Mouse (Mus musculus) kidney, postnatal 25 days (tissue): Measurements from ENCODE around the gene Map3k9.

Experiments
- DNase-seq, 2 experiments: peaks; one replicate each; pipeline ENCODE4 v3.0.0; 2021; ENCODE audit warnings: mixed read lengths in 2 of 2

Gene Map3k9

DNA sequence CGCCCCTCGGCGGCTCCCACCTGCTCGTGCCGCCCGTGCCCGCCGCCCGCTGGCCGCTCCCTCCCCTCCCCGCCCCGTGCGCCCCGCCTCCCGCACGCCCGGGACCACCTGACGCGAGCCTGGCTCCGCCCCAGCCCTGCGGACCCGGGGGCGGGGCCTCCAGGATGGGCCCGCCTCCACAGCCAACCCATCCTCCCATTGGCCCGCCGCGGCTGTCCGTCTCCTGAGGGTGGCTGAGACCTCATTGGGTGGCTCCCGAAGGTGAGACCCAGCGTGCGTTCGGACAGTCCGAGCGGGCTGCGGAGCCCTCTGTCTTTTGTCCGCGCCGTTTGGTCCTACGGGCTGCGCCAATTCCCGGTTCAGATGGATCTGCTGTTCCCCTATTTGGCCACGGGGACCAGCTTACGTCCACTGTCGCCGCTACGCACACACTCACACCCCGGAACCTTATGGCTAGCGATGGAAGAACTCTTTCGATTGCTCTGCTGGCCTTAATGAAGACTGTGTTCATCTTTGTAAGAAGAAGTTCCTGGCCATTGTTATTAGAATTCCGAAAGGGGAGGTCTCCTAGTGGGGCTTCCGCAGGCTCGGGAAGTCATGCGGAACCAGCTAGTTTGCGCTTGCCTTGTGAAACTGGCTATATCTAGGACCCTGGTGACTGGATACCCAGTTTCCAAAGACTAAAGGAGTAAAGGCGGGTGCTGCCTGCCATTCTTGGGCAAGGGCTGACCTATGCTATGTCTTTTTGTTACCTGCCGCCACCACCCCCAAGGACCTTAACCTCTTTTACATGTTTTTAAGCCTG lies at the start of gene Map3k9:
TSS of gene Map3k9 (minus strand) at position 71 of the 805 bp plus-strand sequence.
- DNase-seq = peak; percentile 93 to 98

DNA sequence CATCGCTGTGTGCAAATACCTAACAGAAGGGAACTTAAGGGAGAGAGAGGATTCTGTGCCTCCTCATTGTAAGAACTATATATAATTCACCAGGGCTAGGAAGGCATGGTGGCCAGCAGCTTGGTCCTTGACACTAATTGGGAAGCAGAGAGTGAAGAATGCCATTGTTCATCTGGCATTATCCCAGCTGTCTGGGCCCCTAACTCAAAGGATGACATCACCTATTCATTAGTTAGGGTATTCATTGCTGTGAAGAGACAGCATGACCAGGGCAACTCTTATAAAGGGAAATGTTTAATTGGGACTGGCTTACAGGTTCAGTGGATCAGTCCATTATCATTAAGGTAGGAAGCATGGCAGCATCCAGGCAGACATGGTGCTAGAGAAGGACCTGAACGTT lies 47.4 kb upstream of the Map3k9 start:
- no peak for DNase-seq

DNA sequence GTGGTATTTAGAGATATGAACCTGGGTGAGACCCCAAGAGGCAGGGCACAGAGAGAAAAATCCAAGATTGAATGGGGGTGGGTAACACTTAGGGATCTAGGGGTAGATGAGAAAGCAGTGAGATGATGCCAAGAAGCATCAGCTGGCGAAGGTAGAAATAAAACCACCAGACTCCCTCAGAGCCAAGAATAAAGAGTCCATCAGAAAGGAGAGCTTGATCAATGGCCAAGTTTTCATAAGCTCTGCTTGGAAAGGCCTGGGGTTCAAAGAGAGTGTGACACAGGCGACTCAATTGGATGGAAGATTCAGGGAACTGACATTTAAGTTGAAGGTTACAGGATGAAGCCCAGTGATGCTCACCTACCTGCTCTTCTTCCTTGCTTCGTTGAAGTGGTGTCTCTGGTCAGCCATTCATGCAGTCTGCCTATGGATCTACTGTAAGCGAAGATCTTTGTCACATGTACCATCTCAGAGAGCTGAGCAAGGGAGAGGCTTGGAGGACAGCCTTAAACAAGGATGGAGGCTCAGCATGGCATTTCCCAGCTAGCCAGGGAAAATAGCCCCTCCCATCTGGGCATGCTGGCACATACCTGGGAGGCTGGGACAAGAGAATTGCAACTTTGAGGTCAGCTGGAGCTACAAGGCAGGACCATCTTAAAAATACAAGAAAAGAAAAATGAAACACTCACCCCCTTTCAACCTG lies 42.0 kb upstream of the Map3k9 start:
- no peak for DNase-seq

DNA sequence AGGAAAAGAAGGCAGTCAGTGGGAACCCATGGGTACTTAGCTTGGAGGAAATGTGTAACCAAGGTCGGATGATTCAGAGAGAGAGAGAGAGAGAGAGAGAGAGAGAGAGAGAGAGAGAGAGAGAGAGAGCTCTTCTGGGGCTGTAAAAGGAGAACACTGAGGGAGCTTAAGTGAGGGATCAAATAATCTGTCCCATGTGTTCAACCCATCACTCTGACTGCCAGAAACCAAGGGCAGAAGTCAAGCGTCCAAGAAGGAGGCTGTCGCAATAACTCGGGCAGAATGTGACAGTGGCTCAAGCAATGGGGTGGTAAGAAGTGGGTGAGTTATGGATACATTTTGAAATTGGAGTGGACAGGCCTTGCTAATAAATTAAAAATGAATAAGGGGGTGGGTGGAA lies 41.2 kb upstream of the Map3k9 start:
- DNase-seq = no peak

DNA sequence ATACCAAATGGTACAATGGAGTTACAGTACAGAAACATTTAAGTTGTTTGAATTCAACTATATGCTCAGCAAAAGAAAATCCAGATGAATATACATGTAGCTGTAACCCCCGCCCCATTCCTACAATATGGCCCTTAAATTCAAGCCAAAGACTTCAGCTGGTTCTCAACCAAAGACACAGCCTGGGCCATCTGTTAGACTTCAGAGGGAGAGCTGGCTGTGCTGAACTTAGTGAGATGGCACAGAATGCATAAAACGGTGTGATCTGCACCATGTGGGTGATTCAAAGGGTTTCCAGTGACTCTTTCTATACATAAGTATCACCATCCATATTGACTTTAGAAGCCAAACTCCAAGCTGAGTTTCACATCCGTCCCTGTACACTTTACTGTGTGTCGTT lies 39.7 kb upstream of the Map3k9 start:
- DNase-seq = no peak

DNA sequence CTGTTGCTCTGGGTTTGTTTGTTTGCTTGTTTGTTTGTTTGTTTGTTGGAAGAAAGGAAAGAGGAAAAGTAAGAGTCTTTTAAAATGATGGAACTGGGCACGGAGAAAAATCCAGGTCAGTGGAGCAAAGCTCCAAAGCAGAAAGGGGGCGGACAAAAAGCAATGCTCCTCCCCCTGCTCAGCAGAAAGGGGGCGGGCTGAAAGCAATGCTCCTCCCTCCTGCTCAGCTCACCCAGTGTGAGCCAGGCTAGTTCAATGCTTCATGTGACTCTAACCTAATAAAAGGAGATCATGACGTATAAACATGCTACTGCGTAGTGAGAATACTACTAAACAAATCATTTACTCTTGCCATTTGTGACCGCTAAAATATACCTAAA lies 36.1 kb upstream of the Map3k9 start:
- DNase-seq = peak in 1 of 2 experiments; percentile 15

DNA sequence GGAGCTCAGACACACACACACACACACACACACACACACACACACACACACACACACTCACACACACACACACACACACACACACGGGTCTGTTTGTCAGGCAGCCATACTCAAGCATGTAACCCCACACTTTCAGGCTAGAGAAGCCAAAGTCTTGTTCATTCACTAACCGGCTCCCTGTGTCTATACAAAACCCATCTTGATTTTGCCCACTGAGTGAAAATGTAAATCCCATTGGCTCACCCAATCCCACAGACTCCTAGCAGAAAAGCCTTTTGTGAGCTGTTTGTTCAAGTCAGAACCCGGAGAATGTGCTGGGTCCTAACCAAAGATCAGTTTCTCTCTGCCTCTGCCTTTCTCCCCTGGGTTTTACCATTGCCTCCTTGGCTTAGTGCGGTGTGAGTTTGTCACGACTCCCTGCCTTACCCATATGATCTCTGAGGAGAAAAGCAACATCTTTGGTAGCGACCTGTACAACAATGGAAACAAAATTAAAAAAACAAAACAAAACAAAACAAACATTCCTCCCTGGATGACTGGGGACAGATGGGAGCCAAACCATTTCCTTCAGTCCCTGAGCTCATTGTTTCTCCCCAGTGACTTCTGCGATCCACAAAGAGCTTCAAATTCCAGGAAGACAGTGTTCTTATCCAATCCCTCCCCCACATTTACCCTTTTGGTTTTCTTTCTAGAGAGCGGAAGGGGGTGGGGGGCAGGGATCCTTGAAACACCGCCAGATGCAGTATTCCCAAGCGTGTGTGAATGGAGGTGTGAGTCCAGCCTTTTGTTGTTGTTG lies 35.6 kb upstream of the Map3k9 start:
- peak; percentile 36 to 56 for DNase-seq

DNA sequence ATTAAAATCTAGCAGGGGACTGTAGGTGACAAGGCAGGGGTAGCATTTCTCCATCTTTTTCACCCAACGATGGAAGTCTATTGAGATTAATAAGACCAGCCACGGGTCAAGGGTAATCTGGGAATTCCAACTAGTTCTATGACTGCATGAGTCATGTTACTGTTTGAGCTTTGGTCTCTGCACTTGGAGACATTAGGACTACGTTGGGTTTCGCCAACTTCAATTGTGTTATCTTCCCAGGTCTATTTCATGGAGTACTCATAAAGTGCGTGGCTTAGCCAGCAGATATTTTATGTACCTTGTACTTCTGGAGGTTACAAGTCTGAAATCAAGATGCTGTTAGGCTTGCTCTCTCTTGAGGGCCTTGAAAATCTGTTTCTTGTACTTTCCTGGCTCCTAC lies 33.8 kb upstream of the Map3k9 start:
- no peak for DNase-seq

DNA sequence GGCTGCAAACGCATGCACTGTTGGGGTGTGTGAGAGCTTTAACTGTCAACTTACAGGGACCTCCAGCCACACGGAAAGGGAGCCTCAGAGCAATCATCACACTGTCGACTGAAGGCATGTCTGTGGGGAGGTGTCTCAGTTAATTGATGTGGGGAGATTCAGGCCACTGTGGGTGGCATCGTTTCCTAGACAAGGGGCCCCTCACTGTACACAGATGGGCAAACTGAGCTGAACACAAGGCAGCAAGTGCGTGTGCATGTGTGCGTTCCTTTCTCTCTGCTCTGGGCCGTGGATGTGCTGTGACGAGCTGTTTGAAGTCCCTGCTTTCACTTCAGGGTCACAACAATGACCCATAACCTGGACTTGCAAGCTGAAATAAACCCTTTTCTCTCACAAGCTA lies 29.4 kb upstream of the Map3k9 start:
- no peak for DNase-seq

DNA sequence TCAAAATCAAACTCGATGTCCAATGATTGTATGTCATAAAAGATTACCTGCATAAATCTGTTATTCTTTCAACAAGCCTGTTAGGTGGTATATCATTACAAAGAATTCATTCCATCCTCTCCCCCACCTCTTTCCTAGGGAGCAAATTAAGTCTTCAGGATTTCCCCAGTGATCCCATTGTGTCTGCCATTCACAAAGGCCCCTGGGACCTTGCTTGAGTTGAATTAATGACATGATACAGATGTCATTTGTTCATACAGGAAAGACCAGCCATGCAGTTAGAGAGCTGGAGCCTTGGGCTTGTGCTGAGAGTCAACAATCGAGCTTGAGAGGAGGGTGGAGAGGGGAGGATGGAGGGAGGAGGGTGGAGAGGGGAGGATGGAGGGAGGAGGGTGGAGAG lies 27.6 kb upstream of the Map3k9 start:
- DNase-seq = no peak

DNA sequence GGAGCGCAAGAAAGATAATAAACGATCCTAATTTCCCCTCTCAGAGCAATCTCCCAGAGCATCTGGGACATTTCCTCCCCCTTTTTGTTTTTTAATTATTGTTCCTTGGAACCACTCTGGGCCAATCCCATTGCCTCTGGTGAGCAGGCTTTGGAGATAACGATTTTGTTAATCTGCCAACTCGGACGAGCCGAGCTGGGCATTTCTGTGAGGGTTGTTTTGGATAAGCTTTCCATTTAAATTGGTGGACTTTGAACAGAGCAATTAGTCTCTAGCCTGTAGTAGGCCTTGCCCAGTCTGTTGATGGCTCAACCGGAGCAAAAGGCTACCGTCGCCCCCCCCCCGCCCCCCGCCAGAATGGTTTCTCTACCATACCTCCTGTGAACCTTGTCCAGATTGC lies 27.0 kb upstream of the Map3k9 start:
- peak; percentile 46 to 71 for DNase-seq

DNA sequence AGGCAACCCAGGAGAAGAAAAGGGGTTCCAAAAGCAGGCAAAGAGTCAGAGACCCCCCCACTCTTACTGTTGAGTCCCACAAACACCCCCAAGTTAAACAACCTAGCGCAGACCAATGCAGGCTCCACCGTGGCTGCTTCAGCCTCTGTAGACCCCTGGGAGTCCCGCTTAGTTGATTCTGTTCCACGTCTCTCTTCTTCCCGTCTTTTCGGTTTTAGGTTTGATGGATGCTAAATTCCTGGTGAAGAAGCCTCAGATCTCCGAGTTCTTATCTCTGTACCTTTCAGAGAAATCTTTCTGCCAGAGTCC lies 26.5 kb upstream of the Map3k9 start:
- no peak for DNase-seq

DNA sequence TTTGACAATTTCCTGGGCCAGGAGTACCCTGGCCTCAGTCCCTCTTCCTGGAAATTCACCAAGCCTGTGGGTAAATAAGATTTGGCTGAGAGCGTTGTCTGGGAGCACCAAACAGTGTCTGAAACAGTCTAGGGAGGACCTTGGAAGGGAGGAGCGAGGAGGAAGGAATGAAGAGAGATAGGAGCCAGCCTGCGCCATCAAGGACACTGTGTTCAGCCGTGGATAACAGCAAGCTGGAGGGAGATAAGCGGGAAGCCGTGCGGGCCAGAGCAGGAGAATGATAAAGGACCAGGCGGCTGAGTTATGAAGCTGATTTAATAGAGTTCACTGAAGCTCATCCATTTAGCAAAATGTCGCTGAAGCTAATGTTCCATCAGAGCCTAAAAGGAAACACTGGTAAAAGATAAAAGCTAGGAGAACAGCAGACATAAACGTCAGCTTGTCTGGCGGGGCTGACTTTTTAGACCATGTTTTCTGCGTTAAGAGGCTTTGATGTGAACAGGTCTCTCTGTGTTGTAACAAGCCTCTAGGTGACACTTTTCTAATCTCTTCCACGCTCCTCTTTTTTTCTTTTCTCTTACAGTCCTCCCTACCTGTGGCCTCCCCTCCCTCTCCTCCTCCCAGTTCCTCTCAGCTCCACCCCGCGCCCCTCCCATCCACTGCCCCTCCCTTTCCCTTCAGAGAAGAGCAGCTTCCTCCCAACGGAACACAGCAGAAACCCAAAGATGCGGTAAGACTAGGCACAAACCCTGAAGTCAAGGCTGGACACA lies 26.0 kb upstream of the Map3k9 start:
- peak; percentile 78 to 82 for DNase-seq

DNA sequence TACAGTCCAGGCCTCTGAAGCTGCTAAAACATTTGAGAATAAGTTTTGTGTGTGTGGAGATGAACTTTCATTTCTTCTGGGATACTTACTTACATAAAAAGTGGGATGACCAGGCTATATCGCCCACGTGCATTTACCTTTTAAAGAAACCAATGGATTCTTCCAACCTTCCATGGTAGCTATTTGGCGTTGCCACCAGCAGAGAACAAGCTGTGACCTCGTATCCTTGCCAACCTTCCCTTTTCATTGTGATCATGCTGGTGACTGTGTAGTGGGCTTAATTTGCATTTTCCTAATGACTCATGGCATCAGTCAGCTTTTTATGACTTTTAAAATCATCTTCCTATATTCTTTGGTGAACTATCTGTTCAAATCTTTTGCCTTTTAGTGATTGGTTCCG lies 25.1 kb upstream of the Map3k9 start:
- DNase-seq = no peak

DNA sequence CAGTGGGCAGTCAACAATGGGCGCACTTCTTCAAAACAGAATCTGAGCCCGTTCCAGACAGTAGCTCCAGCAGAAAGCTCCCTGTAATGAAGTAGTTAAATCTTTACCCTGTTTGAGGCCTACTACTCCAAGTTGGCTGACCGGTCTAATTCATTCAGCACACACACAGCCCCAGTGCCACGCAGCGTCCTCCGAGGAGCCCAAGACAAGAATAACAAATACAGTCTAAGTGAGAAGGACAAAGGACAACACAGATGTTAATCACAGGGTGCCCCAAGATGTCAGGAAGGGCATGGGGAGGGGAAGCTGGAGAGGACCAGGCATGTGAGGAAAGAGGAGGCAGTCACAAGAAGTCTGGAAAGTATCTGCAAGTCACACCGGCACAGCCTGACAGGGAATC lies 22.8 kb upstream of the Map3k9 start:
- no peak for DNase-seq

DNA sequence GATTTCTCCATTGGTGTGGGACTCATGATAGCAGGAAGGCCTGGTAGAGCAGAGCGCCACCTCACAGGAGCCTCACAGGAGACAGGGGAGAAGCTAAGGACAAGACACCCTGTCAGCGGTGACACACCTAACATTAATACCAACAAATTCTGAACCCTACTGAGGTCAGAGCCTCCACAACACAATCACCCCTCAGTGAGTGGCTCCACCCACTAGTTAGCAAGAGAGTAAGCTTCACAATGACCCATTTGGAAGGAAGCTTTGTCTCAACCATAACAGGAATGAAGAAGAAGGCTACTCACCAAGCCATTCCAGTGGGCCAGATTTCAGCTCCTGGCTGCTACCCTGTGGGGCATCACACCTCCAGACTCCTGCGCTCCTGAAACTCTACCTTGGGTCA lies 22.0 kb upstream of the Map3k9 start:
- DNase-seq = no peak

DNA sequence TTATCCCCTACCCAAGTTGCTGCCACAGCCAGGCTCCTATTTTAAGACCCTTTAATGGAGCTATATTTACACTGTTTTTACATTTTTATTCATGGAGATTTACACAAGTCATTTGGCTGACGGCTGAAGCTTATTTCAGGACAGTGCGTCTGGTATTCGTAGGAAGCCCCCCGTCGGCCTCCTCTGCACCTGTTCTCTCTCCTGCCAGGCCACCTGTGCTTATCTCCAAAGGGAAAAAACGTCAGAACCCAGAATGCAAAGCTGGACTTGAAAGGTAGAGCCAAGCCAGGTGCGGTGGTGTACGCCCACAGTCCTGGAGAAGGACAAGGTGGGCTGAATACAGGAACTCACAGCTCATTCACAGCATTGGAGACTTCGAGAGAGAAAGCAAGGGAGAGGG lies 20.2 kb upstream of the Map3k9 start:
- DNase-seq = no peak

DNA sequence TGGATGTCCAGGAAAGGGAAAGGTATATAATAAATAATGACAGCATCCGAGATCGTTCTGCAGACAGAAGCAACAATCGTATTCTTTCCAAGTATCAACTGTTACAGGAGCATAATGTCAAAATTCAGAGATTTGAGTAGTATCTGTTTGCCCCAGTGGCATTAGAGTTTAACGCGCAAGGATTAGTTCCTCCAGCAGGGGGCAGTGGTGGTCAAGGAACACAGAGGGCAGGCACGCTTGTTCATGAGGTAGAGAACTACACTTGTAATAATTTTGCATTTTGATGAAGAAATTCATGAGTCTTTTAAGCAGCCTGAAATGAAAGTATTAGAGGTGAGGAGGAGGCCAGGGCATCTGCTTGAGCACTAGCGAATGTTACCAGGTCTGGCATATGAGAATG lies 15.6 kb upstream of the Map3k9 start:
- peak; percentile 70 to 91 for DNase-seq

DNA sequence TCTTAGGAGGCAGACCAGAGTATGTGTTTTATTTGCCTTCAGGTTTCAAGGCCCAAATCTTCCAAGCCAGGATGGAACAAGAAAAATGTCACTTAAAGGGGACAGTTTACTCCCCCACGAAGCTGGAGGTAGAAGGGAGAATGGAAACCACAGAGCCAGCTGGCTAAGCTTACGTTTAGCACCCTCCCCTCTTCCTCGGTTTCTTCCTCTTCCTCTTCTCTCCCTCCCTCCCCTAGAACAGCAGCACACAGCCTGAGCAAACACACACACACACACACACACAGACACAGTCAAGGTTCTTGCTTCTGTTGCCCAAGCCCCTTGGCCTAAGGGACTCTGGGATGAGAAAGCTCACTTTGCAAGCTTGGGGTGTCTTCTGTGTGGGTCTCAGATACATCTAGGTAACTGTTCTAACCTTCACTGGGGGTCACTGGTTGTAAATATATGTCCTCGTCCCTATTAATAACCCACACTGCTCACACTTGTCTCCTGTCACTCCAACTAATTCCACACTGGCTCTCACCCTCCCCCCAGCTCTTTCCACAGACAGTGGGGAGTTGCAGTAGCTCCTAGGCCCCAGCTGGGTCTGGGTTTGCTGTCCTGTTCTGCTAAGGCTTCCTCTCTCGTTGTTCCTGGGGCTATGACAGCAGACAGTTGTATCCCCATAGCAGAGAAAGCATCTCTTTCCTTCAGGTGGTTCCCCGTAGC lies 11.7 kb upstream of the Map3k9 start:
- DNase-seq = no peak

DNA sequence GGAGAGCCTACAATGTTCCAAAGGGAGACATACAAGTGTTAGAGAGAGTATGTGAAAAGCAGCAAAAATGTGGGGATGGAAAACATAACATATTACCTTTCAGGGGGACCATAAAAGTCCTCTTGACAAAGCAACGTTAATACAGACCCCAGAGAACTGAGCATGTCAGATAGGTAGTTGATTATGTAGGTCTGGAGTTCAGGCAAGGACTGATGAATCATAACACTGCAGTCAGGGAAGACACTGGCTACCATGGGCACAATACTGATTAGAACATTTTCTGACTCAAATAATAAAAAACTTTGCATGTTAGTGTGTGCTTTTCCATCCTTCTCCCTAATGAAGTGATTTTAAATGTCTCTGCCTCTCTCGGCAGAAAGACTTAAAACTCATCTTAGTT lies 8.5 kb upstream of the Map3k9 start:
- no peak for DNase-seq

DNA sequence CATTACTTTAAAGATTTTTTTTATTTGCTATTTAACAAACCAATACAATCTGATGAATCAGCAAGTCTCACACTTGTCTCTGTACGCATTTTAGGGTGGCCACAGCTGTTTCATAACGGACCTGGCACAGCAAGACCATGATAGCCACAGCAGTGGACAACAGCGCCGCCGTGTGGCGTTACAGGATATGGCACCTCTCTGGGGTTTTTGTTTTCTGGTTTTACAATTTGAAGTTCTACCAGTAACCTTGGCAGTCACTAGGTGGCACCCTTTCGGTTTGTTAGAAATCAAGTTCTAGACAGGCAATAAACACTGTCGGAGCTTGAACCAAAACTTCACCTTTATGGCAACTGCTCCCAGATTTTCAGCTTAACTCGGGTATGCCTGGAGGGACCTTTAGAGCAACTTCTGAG lies 7.7 kb upstream of the Map3k9 start:
- peak; percentile 88 to 93 for DNase-seq

DNA sequence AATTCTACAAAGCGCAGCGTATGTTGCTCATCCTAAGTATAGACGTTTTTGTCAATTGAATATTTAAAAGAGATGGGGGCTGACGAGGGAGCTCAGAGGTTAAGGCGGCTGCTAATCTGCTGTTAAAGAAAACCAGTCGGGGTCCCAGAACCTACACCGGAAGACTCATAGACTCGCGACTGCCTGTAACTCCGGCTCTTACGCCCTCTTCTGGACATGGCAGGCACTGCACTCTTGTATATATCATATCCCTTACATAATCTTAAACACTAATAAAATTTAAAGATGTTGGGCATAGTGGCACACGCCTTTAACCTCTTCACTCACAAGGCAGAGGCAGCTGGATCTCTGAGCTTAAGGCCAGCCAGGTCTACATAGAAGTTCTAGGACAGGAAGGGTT lies 6.3 kb upstream of the Map3k9 start:
- no peak for DNase-seq
